Mouse (Mus musculus): ENCODE data around the gene AC140267.1. TPM values are rescaled to one million over a fixed set of nuclear protein-coding genes. Genes with fewer than 3 reads are reported as not detected.

The AC140267.1 gene
- polyA plus RNA-seq, 1 experiment from 2014 or later: not detected

DNA sequence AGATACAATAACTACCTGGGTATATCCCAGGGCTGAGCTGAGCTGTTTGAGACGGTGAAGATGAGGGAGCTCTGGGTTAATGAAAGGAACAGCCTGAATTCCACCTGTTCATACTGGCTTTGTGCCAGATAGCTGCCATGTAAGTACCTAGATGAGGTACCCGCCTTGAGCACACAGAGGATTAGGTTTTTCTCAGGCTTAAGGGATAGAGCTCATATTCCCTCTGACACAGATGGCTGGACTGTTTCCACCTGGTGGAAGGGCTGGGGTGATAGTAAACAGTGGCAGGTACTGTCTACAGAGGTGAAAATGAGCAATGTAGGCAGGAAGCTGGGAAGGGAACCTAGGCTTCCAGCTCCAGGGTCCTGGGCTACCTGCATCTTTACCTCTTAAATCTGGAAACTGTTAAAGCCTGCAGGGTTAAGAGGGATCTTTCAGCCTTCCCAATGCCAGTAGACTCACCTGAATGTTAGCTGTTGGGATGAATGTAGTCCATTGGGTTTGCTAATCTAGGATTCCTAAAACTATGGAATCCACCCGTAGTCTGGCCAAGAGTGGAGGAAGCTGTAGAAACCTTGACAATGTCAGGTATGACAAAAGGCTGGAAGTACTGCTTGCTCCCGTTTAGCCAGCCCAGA lies 22.1 kb downstream of the AC140267.1 start:
- Histone ChIP-seq H3K4me3 (peak overlapping the region; percentile 100), H3K27me3 (replicated peaks; ENCODE audit: low read depth, poor library complexity, severe bottlenecking) (no peaks in the 10 kb centered on the region), H3K27ac (replicated peaks) (peak overlapping the region; percentile 61; the same call in 1 of the 2 replicates), H3K9me3 (no peaks in the 10 kb centered on the region), H3K36me3 (replicated peaks) (peaks cover 73% of the 10 kb centered on the region), H3K4me1 (peaks cover 64% of the 10 kb centered on the region)
- DNase-seq (ENCODE audit: low spot score): no peak
- WGBS: 34% methylated on average over 4 of the region's 4 CpGs

GRCm38 (mm10) chr15:80258240-80259170 lies 22.9 kb downstream of the AC140267.1 start:
- Histone ChIP-seq H3K27ac (replicated peaks) (peak overlapping the region; percentile 61; the same call in 1 of the 2 replicates), H3K36me3 (replicated peaks) (peaks cover 68% of the 10 kb centered on the region), H3K9me3 (no peaks in the 10 kb centered on the region), H3K27me3 (replicated peaks; ENCODE audit: low read depth, poor library complexity, severe bottlenecking) (no peaks in the 10 kb centered on the region), H3K4me1 (peaks cover 64% of the 10 kb centered on the region), H3K4me3 (peak overlapping the region; percentile 28; the same call in 1 of the 2 replicates)
- DNase-seq (ENCODE audit: low spot score): peak; percentile 40
- 63% methylated on average over 11 of the region's 11 CpGs for WGBS

DNA sequence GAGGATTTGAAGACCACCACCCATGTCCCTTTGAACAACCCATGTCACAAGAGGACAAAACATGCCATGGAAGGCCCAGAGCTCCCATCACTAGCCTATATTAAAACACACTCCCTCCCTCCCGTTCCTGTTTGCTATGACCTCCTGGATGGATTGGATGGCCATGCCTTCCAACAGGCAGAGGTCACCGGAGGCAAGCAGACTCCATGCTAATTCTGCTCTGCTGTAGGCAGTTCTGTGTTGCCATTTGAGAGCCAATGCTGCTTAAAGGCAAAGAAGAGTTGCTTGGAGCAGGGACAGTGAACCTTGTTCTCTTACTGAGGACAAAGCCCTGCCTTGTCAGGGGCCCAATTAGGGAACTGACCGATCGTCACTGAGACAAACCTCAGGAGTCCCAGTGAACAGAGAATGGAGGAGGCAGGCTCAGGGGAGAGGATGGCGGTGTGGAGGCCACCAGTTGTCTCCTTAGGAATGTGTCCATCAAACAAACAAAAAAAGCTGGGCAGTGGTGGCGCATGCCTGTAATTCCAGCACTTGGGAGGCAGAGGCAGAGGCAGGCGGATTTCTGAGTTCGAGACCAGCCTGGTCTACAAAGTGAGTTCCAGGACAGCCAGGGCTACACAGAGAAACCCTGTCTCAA lies 23.9 kb downstream of the AC140267.1 start:
- DNase-seq (ENCODE audit: low spot score): no peak
- Histone ChIP-seq H3K27me3 (replicated peaks; ENCODE audit: low read depth, poor library complexity, severe bottlenecking) (no peaks in the 10 kb centered on the region), H3K27ac (replicated peaks) (no peak overlapping the region; the same call in 1 of the 2 replicates), H3K4me1 (peaks cover 62% of the 10 kb centered on the region), H3K4me3 (peak overlapping the region; percentile 0; the same call in 1 of the 2 replicates), H3K36me3 (replicated peaks) (peaks cover 68% of the 10 kb centered on the region), H3K9me3 (no peaks in the 10 kb centered on the region)
- WGBS: 65% methylated on average over 8 of the region's 8 CpGs

DNA sequence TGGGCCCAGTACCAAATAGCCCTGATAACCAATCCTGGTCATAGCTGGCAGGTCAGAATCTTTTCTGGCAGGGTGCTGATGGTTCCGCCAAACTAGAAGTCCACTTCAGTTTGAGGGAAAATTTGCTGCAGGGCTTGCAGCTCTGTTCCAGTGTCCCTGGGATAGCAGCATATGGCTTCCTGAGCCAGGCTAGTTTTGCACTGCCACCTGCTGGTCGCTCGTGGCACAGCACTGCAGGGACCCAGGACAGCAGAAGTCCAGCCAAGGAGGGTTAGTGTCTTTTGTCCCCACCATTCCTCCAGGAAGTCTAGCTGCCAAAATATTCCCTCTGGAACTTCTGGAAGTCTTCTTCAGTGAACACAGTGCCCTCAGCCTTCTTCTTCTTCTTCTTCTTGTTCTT lies 25.0 kb downstream of the AC140267.1 start:
- no peaks in the 10 kb centered on the region for H3K9me3 ChIP-seq
- peaks cover 68% of the 10 kb centered on the region for H3K36me3 ChIP-seq (replicated peaks)
- H3K27me3 ChIP-seq (replicated peaks; ENCODE audit: low read depth, poor library complexity, severe bottlenecking): no peaks in the 10 kb centered on the region
- peak overlapping the region; percentile 5; the same call in 1 of the 2 replicates for H3K4me3 ChIP-seq
- no peak overlapping the region for H3K27ac ChIP-seq (replicated peaks)
- peak; percentile 85 for DNase-seq (ENCODE audit: low spot score)
- 14% methylated on average over 3 of the region's 3 CpGs for WGBS
- peaks cover 61% of the 10 kb centered on the region for H3K4me1 ChIP-seq

- 84% methylated on average over 7 of the region's 7 CpGs for WGBS
- Histone ChIP-seq H3K27ac (replicated peaks) (no peak overlapping the region), H3K4me3 (peak overlapping the region; percentile 5; the same call in 1 of the 2 replicates), H3K9me3 (no peaks in the 10 kb centered on the region), H3K27me3 (replicated peaks; ENCODE audit: low read depth, poor library complexity, severe bottlenecking) (no peaks in the 10 kb centered on the region), H3K36me3 (replicated peaks) (peaks cover 64% of the 10 kb centered on the region), H3K4me1 (peaks cover 61% of the 10 kb centered on the region)
- DNase-seq (ENCODE audit: low spot score): no peak
These were observed 25.5 kb downstream of the AC140267.1 start for GRCm38 (mm10) chr15:80261100-80261499.

GRCm38 (mm10) chr15:80263610-80264575 lies 28.3 kb downstream of the AC140267.1 start, which contains the start of gene Rps19bp1:
Gene Rps19bp1 (minus strand): TSS chr15:80264315.
- peak; percentile 94 for DNase-seq (ENCODE audit: low spot score)
- Histone ChIP-seq H3K36me3 (replicated peaks) (peaks cover 36% of the 10 kb centered on the region), H3K4me3 (peak within 1 kb of the TSS; percentile 98), H3K27ac (replicated peaks) (peak within 1 kb of the TSS; percentile 88), H3K4me1 (peaks cover 36% of the 10 kb centered on the region), H3K27me3 (replicated peaks; ENCODE audit: low read depth, poor library complexity, severe bottlenecking) (no peaks in the 10 kb centered on the region), H3K9me3 (no peaks in the 10 kb centered on the region)
- WGBS: 2% methylated on average over 66 of the region's 66 CpGs

DNA sequence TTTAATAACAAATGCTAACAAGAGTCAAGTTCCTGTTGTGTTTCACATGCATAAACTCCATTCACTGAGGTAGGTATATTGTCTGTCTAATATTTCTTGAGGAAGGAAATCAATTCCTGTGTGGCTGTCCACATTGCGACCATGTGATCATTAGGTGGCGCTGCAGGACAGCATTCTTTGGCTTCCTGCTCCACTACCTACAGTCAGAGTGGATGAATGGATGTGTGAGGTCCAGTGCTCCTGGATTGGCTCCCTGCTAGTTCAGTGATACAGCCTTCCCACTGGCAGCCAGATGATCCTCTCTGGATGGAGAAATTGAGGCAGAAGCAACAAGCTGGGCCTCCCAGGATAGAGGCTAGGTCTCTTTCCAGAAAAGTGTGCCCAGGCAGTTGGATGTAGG lies 30.6 kb downstream of the AC140267.1 start:
- H3K27ac ChIP-seq (replicated peaks): no peak overlapping the region
- H3K27me3 ChIP-seq (replicated peaks; ENCODE audit: low read depth, poor library complexity, severe bottlenecking): no peaks in the 10 kb centered on the region
- H3K4me1 ChIP-seq: peaks cover 25% of the 10 kb centered on the region
- no peak overlapping the region for H3K4me3 ChIP-seq
- peaks cover 7% of the 10 kb centered on the region for H3K9me3 ChIP-seq
- peak; percentile 77 for DNase-seq (ENCODE audit: low spot score)
- peaks cover 12% of the 10 kb centered on the region for H3K36me3 ChIP-seq (replicated peaks)
- under 1% methylated on average over 2 of the region's 2 CpGs for WGBS

GRCm38 (mm10) chr15:80271858-80272396 lies 36.3 kb downstream of the AC140267.1 start:
- Histone ChIP-seq H3K27me3 (replicated peaks; ENCODE audit: low read depth, poor library complexity, severe bottlenecking) (no peaks in the 10 kb centered on the region), H3K27ac (replicated peaks) (no peak overlapping the region), H3K36me3 (replicated peaks) (no peaks in the 10 kb centered on the region), H3K4me3 (no peak overlapping the region), H3K9me3 (peaks cover 7% of the 10 kb centered on the region), H3K4me1 (no peaks in the 10 kb centered on the region)
- 79% methylated on average over 3 of the region's 3 CpGs for WGBS
- no peak for DNase-seq (ENCODE audit: low spot score)

DNA sequence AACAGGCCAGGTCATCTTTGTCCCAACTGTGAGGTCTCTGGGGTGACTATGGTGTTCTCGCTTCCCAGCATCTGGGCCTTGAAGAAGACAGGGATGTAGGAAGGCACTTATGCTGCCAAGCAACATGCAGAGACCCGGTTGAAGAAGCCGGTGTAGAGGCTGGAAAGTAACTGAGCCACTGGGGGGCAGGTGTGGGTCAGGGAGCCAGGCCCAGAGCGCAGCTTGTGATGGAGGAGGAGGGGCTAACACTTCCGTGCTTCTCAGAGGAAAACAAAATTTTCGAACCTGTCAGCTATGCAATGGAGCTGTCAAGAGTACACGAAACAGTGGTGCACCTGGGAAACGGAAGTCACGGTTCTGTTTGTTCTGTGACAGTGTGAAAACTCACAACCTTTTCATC lies 41.5 kb downstream of the AC140267.1 start:
- no peaks in the 10 kb centered on the region for H3K36me3 ChIP-seq (replicated peaks)
- H3K27me3 ChIP-seq (replicated peaks; ENCODE audit: low read depth, poor library complexity, severe bottlenecking): peaks cover 20% of the 10 kb centered on the region
- H3K9me3 ChIP-seq: no peaks in the 10 kb centered on the region
- H3K4me1 ChIP-seq: no peaks in the 10 kb centered on the region
- H3K4me3 ChIP-seq: no peak overlapping the region
- 48% methylated on average over 9 of the region's 9 CpGs for WGBS
- H3K27ac ChIP-seq (replicated peaks): no peak overlapping the region
- no peak for DNase-seq (ENCODE audit: low spot score)

- no peaks in the 10 kb centered on the region for H3K36me3 ChIP-seq (replicated peaks)
- 0% methylated on average over 6 of the region's 6 CpGs for WGBS
- H3K9me3 ChIP-seq: no peaks in the 10 kb centered on the region
- DNase-seq (ENCODE audit: low spot score): peak; percentile 86
- peaks cover 25% of the 10 kb centered on the region for H3K27me3 ChIP-seq (replicated peaks; ENCODE audit: low read depth, poor library complexity, severe bottlenecking)
- H3K27ac ChIP-seq (replicated peaks): no peak overlapping the region
- no peak overlapping the region for H3K4me3 ChIP-seq
- no peaks in the 10 kb centered on the region for H3K4me1 ChIP-seq
These were observed 42.0 kb downstream of the AC140267.1 start for GRCm38 (mm10) chr15:80277625-80278024.

GRCm38 (mm10) chr15:80278121-80278759 lies 42.6 kb downstream of the AC140267.1 start:
- no peak for DNase-seq (ENCODE audit: low spot score)
- H3K36me3 ChIP-seq (replicated peaks): no peaks in the 10 kb centered on the region
- no peak overlapping the region for H3K4me3 ChIP-seq
- no peaks in the 10 kb centered on the region for H3K9me3 ChIP-seq
- WGBS: 59% methylated on average over 5 of the region's 5 CpGs
- no peaks in the 10 kb centered on the region for H3K4me1 ChIP-seq
- peaks cover 32% of the 10 kb centered on the region for H3K27me3 ChIP-seq (replicated peaks; ENCODE audit: low read depth, poor library complexity, severe bottlenecking)
- H3K27ac ChIP-seq (replicated peaks): no peak overlapping the region

Measured in embryonic facial prominence, embryonic 10.5 days (tissue).